Mouse (Mus musculus): ENCODE data around the gene Map1s. TPM values are rescaled to one million over a fixed set of nuclear protein-coding genes. Genes with fewer than 3 reads are reported as not detected.

The Map1s gene
- total and polyA plus RNA-seq, 3 experiments: 30.7 to 100 (median 35.6) TPM

- DNase-seq: no peak
These were observed 35.7 kb downstream of the Map1s start for GRCm38 (mm10) chr8:70941478-70941877.

GRCm38 (mm10) chr8:70943187-70943586, 37.5 kb downstream of the Map1s start:
- DNase-seq: no peak

- DNase-seq: no peak
These were observed 44.1 kb downstream of the Map1s start for GRCm38 (mm10) chr8:70949847-70950246.

GRCm38 (mm10) chr8:70960703-70961472, 55.2 kb downstream of the Map1s start:
- no peak for DNase-seq

GRCm38 (mm10) chr8:70964159-70964558, 58.4 kb downstream of the Map1s start:
- peak; percentile 10 for DNase-seq

- DNase-seq: no peak
These were observed 59.1 kb downstream of the Map1s start for GRCm38 (mm10) chr8:70964861-70965260.

Small RNAs within 50 kb of the gene (microRNA-seq; reads per million reads assigned to microRNA genes)
- gene Mir1969 (0 to 0.41 reads per million in 2 experiments), gene Mir7067 (0 reads per million in 2 experiments)

Other genes starting within 250 kb of the Map1s start
- 100 to 1,000 TPM; 115 to 127 TPM for gene Pgpep1, start 245.5 kb upstream of the Map1s start, total RNA-seq (2021)
- 115 and 117 TPM in 2 replicates for gene Pgpep1, start 245.5 kb upstream of the Map1s start, polyA plus RNA-seq (2012; rRNA removed)
- gene Lsm4, start 232.7 kb upstream of the Map1s start, total RNA-seq (2021): 10 to 100 TPM; 65.2 to 88.5 TPM
- gene Lsm4, start 232.7 kb upstream of the Map1s start, polyA plus RNA-seq (2012; rRNA removed): 81.3 and 112 TPM in 2 replicates
- 100 to 1,000 TPM; 214 to 246 TPM for gene Jund, start 207.0 kb upstream of the Map1s start, total RNA-seq (2021)
- 1,009 and 1,256 TPM in 2 replicates for gene Jund, start 207.0 kb upstream of the Map1s start, polyA plus RNA-seq (2012; rRNA removed)
- under 1 TPM in 1 of 2 experiments, not detected in 1; 0.12 TPM for gene Iqcn, start 202.5 kb upstream of the Map1s start, total RNA-seq (2021)
- 0.25 and 0.28 TPM in 2 replicates for gene Iqcn, start 202.5 kb upstream of the Map1s start, polyA plus RNA-seq (2012; rRNA removed)
- gene Gm3336, start 187.4 kb upstream of the Map1s start, total RNA-seq (2021): under 1 TPM in 1 of 2 experiments, not detected in 1; 0.69 TPM
- gene Gm3336, start 187.4 kb upstream of the Map1s start, polyA plus RNA-seq (2012; rRNA removed): 0.51 and 0.97 TPM in 2 replicates
- gene Pde4c, start 182.2 kb upstream of the Map1s start, total RNA-seq (2021): 1 to 10 TPM in 1 of 2 experiments, under 1 TPM in 1; 0.76 to 1.0 TPM
- gene Pde4c, start 182.2 kb upstream of the Map1s start, polyA plus RNA-seq (2012; rRNA removed): 2.9 and 3.3 TPM in 2 replicates
- gene Rab3a, start 151.3 kb upstream of the Map1s start, total RNA-seq (2021): 10 to 100 TPM; 49.1 to 85.5 TPM
- gene Rab3a, start 151.3 kb upstream of the Map1s start, polyA plus RNA-seq (2012; rRNA removed): 141 and 152 TPM in 2 replicates
- 100 to 1,000 TPM; 108 to 132 TPM for gene Mpv17l2, start 145.0 kb upstream of the Map1s start, total RNA-seq (2021)
- gene Mpv17l2, start 145.0 kb upstream of the Map1s start, polyA plus RNA-seq (2012; rRNA removed): 359 and 417 TPM in 2 replicates
- gene Pik3r2, start 129.2 kb upstream of the Map1s start, total RNA-seq (2021): 10 to 100 TPM; 37.2 to 49.0 TPM
- gene Pik3r2, start 129.2 kb upstream of the Map1s start, polyA plus RNA-seq (2012; rRNA removed): 296 and 305 TPM in 2 replicates
- gene Mast3, start 100.9 kb upstream of the Map1s start, total RNA-seq (2021): 10 to 100 TPM; 18.9 to 20.5 TPM
- 91.5 and 91.7 TPM in 2 replicates for gene Mast3, start 100.9 kb upstream of the Map1s start, polyA plus RNA-seq (2012; rRNA removed)
- under 1 TPM in 1 of 2 experiments, not detected in 1; 0.10 TPM for gene Il12rb1, start 97.5 kb upstream of the Map1s start, total RNA-seq (2021)
- gene Il12rb1, start 97.5 kb upstream of the Map1s start, polyA plus RNA-seq (2012; rRNA removed): 0.28 and 0.41 TPM in 2 replicates
- gene Arrdc2, start 66.2 kb upstream of the Map1s start, total RNA-seq (2021): 10 to 100 TPM in 1 of 2 experiments, 1 to 10 TPM in 1; 9.0 to 10.8 TPM
- gene Arrdc2, start 66.2 kb upstream of the Map1s start, polyA plus RNA-seq (2012; rRNA removed): 60.7 and 72.6 TPM in 2 replicates
- 1 to 10 TPM; 1.6 to 5.0 TPM for gene Kcnn1, start 42.7 kb upstream of the Map1s start, total RNA-seq (2021)
- gene Kcnn1, start 42.7 kb upstream of the Map1s start, polyA plus RNA-seq (2012; rRNA removed): 10.0 and 12.9 TPM in 2 replicates
- 10 to 100 TPM; 65.0 TPM for gene Ccdc124, start 32.0 kb upstream of the Map1s start, total RNA-seq (2021)
- 52.5 and 58.3 TPM in 2 replicates for gene Ccdc124, start 32.0 kb upstream of the Map1s start, polyA plus RNA-seq (2012; rRNA removed)
- gene Slc5a5, start 13.2 kb upstream of the Map1s start, total RNA-seq (2021): under 1 TPM in 1 of 2 experiments, not detected in 1; 0.10 TPM
- gene Slc5a5, start 13.2 kb upstream of the Map1s start, polyA plus RNA-seq (2012; rRNA removed): 0.12 and 0.26 TPM in 2 replicates
- 1,000 to 10,000 TPM; 1,392 to 1,465 TPM for gene Rpl18a, start 8.5 kb upstream of the Map1s start, total RNA-seq (2021)
- 4,067 and 4,322 TPM in 2 replicates for gene Rpl18a, start 8.5 kb upstream of the Map1s start, polyA plus RNA-seq (2012; rRNA removed)